Mouse (Mus musculus): Measurements from ENCODE around the gene Relch.

DNA sequence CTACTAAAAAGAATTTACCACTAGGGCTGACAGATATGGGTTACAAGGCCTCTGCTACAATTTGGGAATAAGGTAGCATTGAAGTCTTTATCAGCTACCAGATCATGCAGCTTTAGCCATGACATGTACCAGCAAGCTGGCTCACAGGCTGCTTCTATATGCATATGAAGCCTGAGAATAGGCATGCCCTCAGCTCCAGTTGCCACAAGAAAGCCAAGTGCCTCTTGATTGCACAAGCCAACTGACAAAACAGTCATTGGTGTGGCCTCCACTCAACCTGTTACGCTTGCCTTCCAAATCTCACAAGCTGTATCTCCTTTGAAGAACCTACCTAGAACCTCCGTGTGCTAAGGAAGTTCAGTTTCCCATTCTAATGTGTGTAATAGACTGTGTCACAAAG is 104.7 kb downstream of the Relch start:
- TF ChIP-seq TAL1 (IDR thresholded peaks at IDR 0.05; ENCODE audit: low read length) (no peak), GATA1 (IDR thresholded peaks at IDR 0.05; ENCODE audit: low read depth, low read length) (no peak), MAFK (IDR thresholded peaks at IDR 0.05; ENCODE audit: borderline replicate concordance, low read depth, low read length) (no peak), BHLHE40 (IDR thresholded peaks at IDR 0.05; ENCODE audit: borderline replicate concordance, low read depth, low read length) (no peak), ELF1 (IDR thresholded peaks at IDR 0.05; ENCODE audit: low read depth, low read length) (no peak), RAD21 (IDR thresholded peaks at IDR 0.05; ENCODE audit: low read depth, low read length) (no peak), CTCF (IDR thresholded peaks at IDR 0.05 in 2 of 3, conservative IDR thresholded peaks at IDR 0.05 in 1 of 3; ENCODE audit: control insufficient read depth in 1 of 3, insufficient read depth in 1 of 3, low read depth in 2 of 3, low read length in 3 of 3, poor library complexity in 1 of 3, severe bottlenecking in 1 of 3) (no peak)
